Mouse (Mus musculus) intestine, embryonic 15.5 days (tissue): ENCODE measurements at regions not wholly inside any gene's neighbourhood (a gene's known extent, or its start where the extent isn't known, plus 50 kb on each side); places are given as distances from the start of the nearest gene placed in this dataset.

Source experiments
- ATAC-seq: fragments of 200-750 bp; cut with Nextera tagmentation; 2 replicates; pipeline ENCODE4 v1.8.0; 2017; ENCODE audit warnings: moderate TSS enrichment, moderate library complexity
- H3K27ac ChIP-seq: fragments of 300-500 bp; sonication (generic); 2 replicates; pipeline ENCODE4 v1.5.1; 2015; ENCODE audit warnings: mild to moderate bottlenecking, inconsistent platforms
- H3K27me3 ChIP-seq: fragments of 300-500 bp; sonication (generic); replicated peaks from 2 replicates; pipeline ENCODE4 v1.6.1; 2015; ENCODE audit warnings: inconsistent platforms
- H3K36me3 ChIP-seq: fragments of 300-500 bp; sonication (generic); 2 replicates; pipeline ENCODE4 v1.6.1; 2015; ENCODE audit warnings: inconsistent platforms
- H3K4me1 ChIP-seq: fragments of 300-500 bp; sonication (generic); replicated peaks from 2 replicates; pipeline ENCODE4 v1.6.1; 2015; ENCODE audit warnings: inconsistent platforms
- H3K4me2 ChIP-seq: fragments of 300-500 bp; sonication (generic); replicated peaks from 2 replicates; pipeline ENCODE4 v1.6.1; 2015; ENCODE audit warnings: mild to moderate bottlenecking, inconsistent platforms
- H3K4me3 ChIP-seq: fragments of 300-500 bp; sonication (generic); replicated peaks from 2 replicates; pipeline ENCODE4 v1.5.1; 2015; ENCODE audit warnings: inconsistent platforms
- H3K9ac ChIP-seq: fragments of 300-500 bp; sonication (generic); 2 replicates; pipeline ENCODE4 v1.6.1; 2015; ENCODE audit warnings: inconsistent platforms
- H3K9me3 ChIP-seq: fragments of 300-500 bp; sonication (generic); 2 replicates; pipeline ENCODE4 v1.6.1; 2016; ENCODE audit warnings: inconsistent platforms
- WGBS: fragments of 180-500 bp; shearing (Covaris S2); methylation state at CpG from one replicate; pipeline ENCODE4 v1.1.7; 2015; 5-methylcytosine and 5-hydroxymethylcytosine counted together

DNA sequence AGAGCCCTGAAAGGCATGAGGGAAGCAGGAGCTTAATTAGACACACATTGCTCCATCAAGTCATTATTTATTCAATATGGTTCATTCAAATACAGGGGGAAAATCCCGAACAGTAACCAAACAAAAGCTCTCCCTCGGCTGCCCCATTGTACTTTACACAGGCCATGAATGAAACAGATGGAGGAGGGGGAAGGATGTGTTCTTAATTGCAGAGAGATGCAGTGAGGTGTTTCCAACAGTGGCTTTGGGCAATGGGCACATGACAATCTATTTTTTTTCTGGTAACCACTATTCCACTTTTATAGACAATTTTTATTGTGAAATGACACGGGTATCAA, 578.6 kb upstream of the Gm26657 start:
- Histone ChIP-seq H3K36me3 (no peaks in the 10 kb centered on the region), H3K4me3 (no peak overlapping the region), H3K27ac (no peak overlapping the region), H3K9me3 (no peaks in the 10 kb centered on the region), H3K4me1 (no peaks in the 10 kb centered on the region), H3K4me2 (no peak overlapping the region), H3K27me3 (no peaks in the 10 kb centered on the region), H3K9ac (no peak overlapping the region)
- no peak for ATAC-seq
- WGBS = 67% methylated on average over 3 of the region's 3 CpGs

- H3K4me2 ChIP-seq = no peak overlapping the region
- 79% methylated on average over 13 of the region's 13 CpGs for WGBS
- no peak overlapping the region for H3K4me3 ChIP-seq
- no peak overlapping the region for H3K27ac ChIP-seq
- H3K27me3 ChIP-seq = no peaks in the 10 kb centered on the region
- H3K9ac ChIP-seq = no peak overlapping the region
- no peaks in the 10 kb centered on the region for H3K9me3 ChIP-seq
- no peaks in the 10 kb centered on the region for H3K36me3 ChIP-seq
- no peaks in the 10 kb centered on the region for H3K4me1 ChIP-seq
- ATAC-seq = no peak
These were observed 579.2 kb upstream of the Gm26657 start for GRCm38 (mm10) chr4:56160551-56161256.

DNA sequence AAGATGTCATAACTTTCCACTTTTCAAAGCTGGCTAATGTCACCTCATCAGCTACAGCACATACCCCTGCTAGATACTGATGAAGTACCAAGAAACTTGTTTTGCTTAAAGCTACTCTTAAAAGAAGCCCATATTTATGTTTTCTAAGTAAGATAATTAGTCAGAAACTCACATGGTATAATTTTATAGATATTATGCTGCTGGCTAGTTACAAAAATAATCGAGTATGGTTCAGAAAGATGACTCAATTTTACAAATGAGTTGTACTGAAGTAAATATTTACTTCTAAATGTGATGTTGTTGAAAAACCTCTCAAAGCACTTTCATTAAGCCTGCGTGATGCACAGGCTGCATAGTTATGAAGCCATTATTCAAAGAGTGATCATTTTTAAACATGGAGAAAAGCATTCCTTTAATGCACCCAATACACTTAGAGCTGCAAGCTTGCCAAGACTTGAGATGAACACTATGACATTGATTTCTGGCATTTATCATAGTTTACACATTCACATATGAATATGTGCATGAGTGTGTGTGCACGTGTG, 582.3 kb upstream of the Gm26657 start:
- no peak for ATAC-seq
- no peak overlapping the region for H3K4me3 ChIP-seq

DNA sequence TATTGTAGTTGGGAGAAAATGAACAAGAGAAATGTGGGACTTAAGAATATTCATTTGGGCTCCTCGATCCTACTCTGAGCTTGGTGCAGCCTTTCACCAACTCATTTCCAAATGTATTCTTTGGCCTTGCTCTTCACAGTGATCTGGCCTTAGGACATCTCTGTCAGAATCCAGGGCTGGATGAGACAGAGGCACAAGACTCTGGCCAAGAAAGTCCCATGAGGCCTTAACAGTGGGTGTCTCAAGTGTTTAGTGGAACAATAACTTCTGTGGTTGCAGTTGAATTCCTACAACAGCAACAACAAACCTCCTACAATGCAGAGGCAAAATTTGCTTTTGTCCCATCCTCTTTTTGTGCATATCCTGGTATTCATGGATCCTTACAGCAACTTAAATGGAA, 589.2 kb upstream of the Gm26657 start:
- H3K36me3 ChIP-seq = no peaks in the 10 kb centered on the region
- H3K4me2 ChIP-seq = no peak overlapping the region
- 88% methylated on average over 1 of the region's 1 CpGs for WGBS
- no peaks in the 10 kb centered on the region for H3K4me1 ChIP-seq
- no peak overlapping the region for H3K27ac ChIP-seq
- H3K9ac ChIP-seq = no peak overlapping the region
- no peak overlapping the region for H3K4me3 ChIP-seq
- no peak for ATAC-seq
- no peaks in the 10 kb centered on the region for H3K9me3 ChIP-seq
- H3K27me3 ChIP-seq = no peaks in the 10 kb centered on the region

More for the DNA sequence above, 582.3 kb upstream of the Gm26657 start:
- H3K9ac ChIP-seq = no peak overlapping the region
- H3K27ac ChIP-seq = no peak overlapping the region
- H3K27me3 ChIP-seq = no peaks in the 10 kb centered on the region
- 58% methylated on average over 3 of the region's 3 CpGs for WGBS
- no peaks in the 10 kb centered on the region for H3K9me3 ChIP-seq
- no peak overlapping the region for H3K4me2 ChIP-seq
- no peaks in the 10 kb centered on the region for H3K4me1 ChIP-seq
- H3K36me3 ChIP-seq = no peaks in the 10 kb centered on the region

DNA sequence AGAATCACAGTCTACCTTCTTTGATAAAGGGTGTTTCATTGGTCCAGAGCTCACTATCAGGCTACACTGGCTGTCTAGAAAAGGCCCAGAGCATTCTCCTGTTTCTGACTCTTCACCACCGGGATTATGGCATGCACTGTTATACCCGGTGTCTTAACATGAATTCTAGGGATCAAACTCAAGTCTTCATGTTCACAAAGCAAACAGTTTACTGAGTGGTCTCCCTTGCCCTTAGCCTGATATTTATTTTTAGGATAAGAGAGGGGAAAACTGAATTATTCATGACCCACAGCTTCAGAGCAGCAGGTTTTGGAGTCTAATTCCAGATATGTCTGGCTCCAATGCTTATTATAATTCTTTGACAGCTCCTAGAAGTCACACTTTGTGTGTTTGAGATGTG, 596.0 kb upstream of the Gm26657 start:
- Histone ChIP-seq H3K9ac (no peak overlapping the region), H3K4me3 (no peak overlapping the region), H3K9me3 (no peaks in the 10 kb centered on the region), H3K27me3 (no peaks in the 10 kb centered on the region), H3K36me3 (no peaks in the 10 kb centered on the region), H3K4me1 (no peaks in the 10 kb centered on the region), H3K4me2 (no peak overlapping the region), H3K27ac (no peak overlapping the region)
- no peak for ATAC-seq
- 90% methylated on average over 2 of the region's 2 CpGs for WGBS

DNA sequence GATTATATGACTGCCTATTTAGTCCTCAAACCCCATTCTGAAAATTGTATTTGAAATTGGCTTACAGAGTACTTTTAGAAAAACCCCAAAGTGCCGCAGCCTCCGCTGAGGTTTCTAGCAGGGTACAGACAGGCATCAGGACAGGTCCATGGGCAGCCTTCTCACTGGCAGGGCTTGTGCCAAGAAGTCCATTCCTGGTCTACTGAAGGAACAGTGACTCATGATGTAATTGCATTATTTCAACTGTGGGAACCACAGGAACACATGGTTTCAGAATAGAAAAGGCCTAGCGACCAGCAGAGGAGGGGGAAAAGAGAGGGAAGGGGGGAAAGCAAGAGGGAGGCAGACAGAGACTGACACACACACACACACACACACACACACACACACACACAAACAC, 603.0 kb upstream of the Gm26657 start:
- Histone ChIP-seq H3K4me1 (no peaks in the 10 kb centered on the region), H3K4me2 (no peak overlapping the region)
- ATAC-seq = no peak

GRCm38 (mm10) chr4:56134350-56134749, 602.1 kb upstream of the Klf4 start:
- H3K4me3 ChIP-seq = no peak overlapping the region
- WGBS = 70% methylated on average over 5 of the region's 5 CpGs
- no peak overlapping the region for H3K4me2 ChIP-seq
- no peaks in the 10 kb centered on the region for H3K4me1 ChIP-seq
- no peak overlapping the region for H3K27ac ChIP-seq
- no peak for ATAC-seq
- H3K9me3 ChIP-seq = no peaks in the 10 kb centered on the region
- H3K27me3 ChIP-seq = no peaks in the 10 kb centered on the region
- no peaks in the 10 kb centered on the region for H3K36me3 ChIP-seq
- no peak overlapping the region for H3K9ac ChIP-seq

More for the DNA sequence above, 603.0 kb upstream of the Gm26657 start:
- Histone ChIP-seq H3K27me3 (no peaks in the 10 kb centered on the region), H3K9me3 (no peaks in the 10 kb centered on the region), H3K27ac (no peak overlapping the region), H3K4me3 (no peak overlapping the region), H3K9ac (no peak overlapping the region), H3K36me3 (no peaks in the 10 kb centered on the region)
- WGBS = 87% methylated on average over 3 of the region's 3 CpGs

- Histone ChIP-seq H3K36me3 (no peaks in the 10 kb centered on the region), H3K4me1 (no peaks in the 10 kb centered on the region), H3K9me3 (no peaks in the 10 kb centered on the region), H3K9ac (no peak overlapping the region), H3K4me2 (no peak overlapping the region), H3K4me3 (no peak overlapping the region), H3K27me3 (no peaks in the 10 kb centered on the region), H3K27ac (no peak overlapping the region)
- 81% methylated on average over 8 of the region's 8 CpGs for WGBS
- ATAC-seq = no peak
These were observed 595.6 kb upstream of the Klf4 start for GRCm38 (mm10) chr4:56127730-56128482.

- ATAC-seq = no peak
- H3K27ac ChIP-seq = no peak overlapping the region
- H3K36me3 ChIP-seq = no peaks in the 10 kb centered on the region
- H3K9me3 ChIP-seq = no peaks in the 10 kb centered on the region
- no peak overlapping the region for H3K9ac ChIP-seq
- no peaks in the 10 kb centered on the region for H3K4me1 ChIP-seq
- H3K4me3 ChIP-seq = no peak overlapping the region
- H3K27me3 ChIP-seq = no peaks in the 10 kb centered on the region
- H3K4me2 ChIP-seq = no peak overlapping the region
These were observed 592.2 kb upstream of the Klf4 start for GRCm38 (mm10) chr4:56124515-56124914.

GRCm38 (mm10) chr4:56122198-56122597, 589.9 kb upstream of the Klf4 start:
- no peak for ATAC-seq
- Histone ChIP-seq H3K4me1 (no peaks in the 10 kb centered on the region), H3K27me3 (no peaks in the 10 kb centered on the region), H3K4me3 (no peak overlapping the region), H3K9me3 (no peaks in the 10 kb centered on the region), H3K27ac (no peak overlapping the region), H3K36me3 (no peaks in the 10 kb centered on the region), H3K9ac (no peak overlapping the region), H3K4me2 (no peak overlapping the region)
- 93% methylated on average over 5 of the region's 5 CpGs for WGBS

DNA sequence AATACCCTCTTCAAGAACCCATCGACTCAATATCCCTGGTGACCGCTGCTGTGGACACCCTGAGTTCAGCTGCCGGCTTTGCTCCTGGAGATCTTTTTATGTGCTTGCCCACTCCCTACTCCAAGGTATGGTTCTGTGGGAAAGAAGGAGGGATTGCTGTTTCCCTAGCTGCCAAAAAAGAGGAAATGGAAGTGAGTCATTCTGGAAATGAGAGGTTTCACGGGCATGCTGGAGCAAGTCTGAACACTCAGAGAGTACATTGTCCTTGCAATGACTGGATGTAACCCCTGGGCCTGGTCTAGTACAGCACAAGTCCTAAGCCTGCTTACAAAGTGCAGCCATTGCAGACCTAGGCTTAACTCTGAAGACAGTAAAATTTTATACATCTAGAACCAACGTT, 589.4 kb upstream of the Klf4 start:
- Histone ChIP-seq H3K4me3 (no peak overlapping the region), H3K27ac (no peak overlapping the region), H3K27me3 (no peaks in the 10 kb centered on the region), H3K9ac (no peak overlapping the region), H3K36me3 (no peaks in the 10 kb centered on the region), H3K4me2 (no peak overlapping the region), H3K9me3 (no peaks in the 10 kb centered on the region), H3K4me1 (no peaks in the 10 kb centered on the region)
- no peak for ATAC-seq
- 76% methylated on average over 5 of the region's 5 CpGs for WGBS

- Histone ChIP-seq H3K27ac (no peak overlapping the region), H3K36me3 (no peaks in the 10 kb centered on the region), H3K4me2 (no peak overlapping the region), H3K4me1 (no peaks in the 10 kb centered on the region), H3K9ac (no peak overlapping the region), H3K4me3 (no peak overlapping the region), H3K9me3 (no peaks in the 10 kb centered on the region), H3K27me3 (no peaks in the 10 kb centered on the region)
- no peak for ATAC-seq
- 84% methylated on average over 11 of the region's 11 CpGs for WGBS
These were observed 588.1 kb upstream of the Klf4 start for GRCm38 (mm10) chr4:56120357-56120756.

GRCm38 (mm10) chr4:56113701-56114196, 581.5 kb upstream of the Klf4 start:
- no peak overlapping the region; the same call in 1 of the 2 replicates for H3K4me3 ChIP-seq
- H3K4me2 ChIP-seq = peak overlapping the region; percentile 48
- no peaks in the 10 kb centered on the region for H3K9me3 ChIP-seq
- no peaks in the 10 kb centered on the region for H3K27me3 ChIP-seq
- no peak overlapping the region for H3K9ac ChIP-seq
- no peaks in the 10 kb centered on the region for H3K36me3 ChIP-seq
- peak; percentile 98 for ATAC-seq
- peak overlapping the region; percentile 85 for H3K27ac ChIP-seq
- peaks cover 10% of the 10 kb centered on the region for H3K4me1 ChIP-seq
- 8% methylated on average over 10 of the region's 10 CpGs for WGBS
